Mouse (Mus musculus): ENCODE measurements around the gene Fam49a.

DNA sequence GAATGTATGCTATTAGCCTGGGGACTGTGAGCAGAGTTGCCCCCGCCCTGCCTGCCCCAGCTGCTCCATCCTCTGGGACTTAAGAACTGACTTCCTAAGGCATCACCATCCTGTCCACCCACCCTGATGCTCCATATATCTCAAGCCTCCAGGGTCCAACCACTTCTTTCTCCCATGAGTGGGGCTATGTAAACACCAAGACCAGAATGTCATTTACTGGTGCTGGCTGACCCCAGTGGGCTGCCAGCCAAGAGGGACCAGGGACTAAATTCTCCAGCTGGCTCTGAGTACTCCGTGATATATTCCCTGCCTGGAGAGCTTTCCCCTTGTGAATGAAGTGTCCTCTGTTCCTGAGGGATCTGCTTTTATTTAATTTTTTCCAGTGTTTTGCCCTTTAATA, 37.4 kb downstream of the Fam49a start:
- TF ChIP-seq POLR2A (IDR thresholded peaks at IDR 0.05; ENCODE audit: control insufficient read depth, low read depth, low read length) (no peak), CTCF (IDR thresholded peaks at IDR 0.05; ENCODE audit: control insufficient read depth, insufficient read depth, insufficient replicate concordance, low read depth, low read length) (no peak)
